Mouse (Mus musculus): ENCODE data around the gene Gm6871.
"Not testable (repeated sequence)": the region's sequence is repeated elsewhere in the genome, so short reads cannot be mapped to it uniquely, and the experiment has no call there.

DNA sequence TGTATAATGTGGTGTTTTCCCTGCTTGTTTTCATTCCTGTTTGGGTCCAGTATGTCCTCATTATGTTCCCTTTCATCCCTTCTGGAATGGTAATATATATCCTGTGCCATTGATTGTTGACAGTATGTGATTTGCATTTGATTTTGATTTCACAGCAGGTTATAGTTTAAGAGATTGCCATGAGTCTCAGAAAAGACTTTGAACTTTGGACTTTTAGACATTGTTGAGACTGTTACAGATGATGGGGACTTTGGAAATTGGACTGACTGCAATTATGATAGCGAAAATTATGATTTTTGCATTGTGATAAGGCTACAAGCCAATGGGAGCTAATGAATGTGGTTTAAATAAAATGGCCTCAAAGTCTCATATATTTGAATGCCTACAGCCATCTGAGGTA is 42.8 kb upstream of the Gm6871 start:
- not testable (repeated sequence) for TF ChIP-seq POLR2A (IDR thresholded peaks at IDR 0.05; ENCODE audit: borderline replicate concordance, control insufficient read depth, low read depth, low read length); CTCF (IDR thresholded peaks at IDR 0.05; ENCODE audit: control insufficient read depth, insufficient read depth, low read length)

All from bone marrow, adult 2 months (tissue).